Mouse (Mus musculus) G1E-ER4 (cell line): ENCODE results near the gene Coq8b. TPM values are rescaled to one million over a fixed set of nuclear protein-coding genes. Genes with fewer than 3 reads are reported as not detected.

Experiments
- GATA1 ChIP-seq: IDR thresholded peaks from one replicate; pipeline ENCODE4 v1.8.0; 2012; ENCODE audit warnings: low read length, inconsistent platforms
- polyA plus RNA-seq: library from polyadenylated mRNA; stranded (reverse); fragments of >175 nt; gene quantifications from 2 replicates; pipeline ENCODE4 v1.2.3, GENCODE M21; 2012

The Coq8b gene
- polyA plus RNA-seq, 1 experiment: 74.5 TPM

DNA sequence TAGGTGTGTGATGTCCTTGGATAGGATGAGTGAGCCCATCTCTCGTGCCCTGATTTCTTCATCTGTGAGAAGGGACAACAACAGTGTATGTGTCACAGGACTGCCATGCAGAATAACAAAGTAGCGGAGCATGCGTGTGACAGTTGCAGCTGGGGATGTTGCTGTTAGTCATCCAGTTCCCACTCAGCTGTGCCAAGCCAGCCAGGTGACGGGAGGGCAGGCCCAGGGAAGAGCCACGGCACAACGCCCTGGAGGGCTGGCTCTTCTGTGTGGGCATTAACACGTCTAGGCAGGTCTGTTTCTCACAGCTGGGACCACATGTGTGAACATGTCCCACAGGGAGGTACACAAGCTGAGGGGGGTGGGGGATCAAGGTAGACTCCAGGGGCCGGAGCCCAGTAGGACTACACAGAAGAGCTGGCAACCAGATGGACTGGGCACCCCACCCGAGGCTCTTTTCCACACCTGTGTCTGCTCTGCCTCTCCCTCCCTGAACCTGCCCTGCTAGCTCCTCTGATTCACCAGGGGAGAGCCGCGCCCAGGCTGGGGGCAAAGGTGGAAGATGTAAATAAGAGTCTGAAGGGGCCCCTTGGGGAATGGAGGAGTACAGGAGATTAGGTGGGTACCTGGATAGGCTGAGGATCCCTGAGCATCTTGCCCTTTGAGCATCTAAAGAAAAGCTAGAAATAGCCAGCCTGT is 7.8 kb upstream of the Coq8b start:
- TF ChIP-seq GATA1: no peak

DNA sequence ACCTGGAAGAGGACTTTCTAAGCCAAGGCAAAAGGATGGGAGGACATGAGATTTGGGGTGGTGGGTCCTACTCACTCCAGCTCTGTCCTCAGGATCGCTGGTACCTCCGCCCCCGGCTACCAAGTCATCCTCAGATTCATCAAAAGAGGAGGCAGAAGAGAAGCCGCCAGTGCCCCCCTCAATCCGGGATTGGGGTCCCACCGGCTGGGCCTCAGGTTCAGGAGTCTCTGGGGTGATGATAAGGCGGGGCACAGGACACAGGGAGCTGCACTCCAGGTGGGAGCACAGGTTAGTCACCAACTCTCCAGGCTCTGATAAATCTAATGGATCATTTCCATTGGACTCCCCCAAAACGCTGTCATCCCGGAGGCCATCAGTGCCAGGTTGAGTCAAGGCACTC is 5.5 kb upstream of the Coq8b start:
- TF ChIP-seq GATA1: no peak

DNA sequence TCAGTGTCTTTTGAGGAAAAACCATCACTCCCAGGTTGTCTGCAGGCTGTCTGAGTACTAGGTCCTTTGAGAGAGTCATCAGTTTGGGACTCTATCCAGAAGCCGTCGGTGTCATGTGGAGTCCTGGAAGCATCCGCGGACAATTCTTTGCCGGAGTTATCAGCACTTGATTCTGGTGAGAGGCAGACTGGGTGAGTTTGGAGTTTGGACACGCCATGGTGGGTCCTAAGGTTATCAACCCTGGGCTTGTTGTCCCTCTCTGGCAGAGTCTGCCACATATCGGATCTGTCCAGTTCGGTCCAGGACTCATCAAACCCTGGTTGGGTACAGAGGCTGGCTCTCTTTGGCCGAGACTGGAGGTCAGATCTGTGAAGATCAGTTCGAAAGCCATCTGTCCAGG is 5.1 kb upstream of the Coq8b start:
- no peak for TF ChIP-seq GATA1

DNA sequence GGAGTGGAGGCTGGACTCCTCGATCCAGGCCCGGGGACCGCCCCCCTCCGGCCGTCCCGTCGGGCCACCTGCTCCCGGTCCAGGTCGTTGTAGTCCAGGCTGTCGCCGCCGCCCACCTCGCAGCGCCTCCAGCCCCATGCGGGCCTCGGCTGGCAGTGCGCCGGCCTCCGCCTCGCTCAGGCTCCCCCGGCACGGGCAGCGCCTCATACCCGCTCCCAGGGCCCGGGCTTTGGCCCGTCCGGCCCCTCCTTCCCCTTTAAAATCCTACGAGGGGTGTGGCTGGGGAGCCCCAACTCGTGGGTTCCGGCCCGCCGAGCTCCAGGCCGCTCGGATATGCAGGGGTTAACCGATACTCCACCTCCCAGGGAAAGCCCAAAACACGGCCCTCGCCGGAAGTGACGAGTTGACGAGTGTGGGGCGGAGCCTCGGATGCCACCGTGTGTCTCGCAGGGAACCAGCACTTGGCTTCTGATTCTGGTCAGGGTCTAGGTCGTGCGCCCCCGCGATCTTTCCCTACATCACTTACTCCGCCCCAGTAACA is 4.5 kb upstream of the Coq8b start, which contains the start of gene Itpkc:
Gene Itpkc (minus strand): TSS at position 381 of the 541 bp plus-strand sequence.
- no peak for TF ChIP-seq GATA1

DNA sequence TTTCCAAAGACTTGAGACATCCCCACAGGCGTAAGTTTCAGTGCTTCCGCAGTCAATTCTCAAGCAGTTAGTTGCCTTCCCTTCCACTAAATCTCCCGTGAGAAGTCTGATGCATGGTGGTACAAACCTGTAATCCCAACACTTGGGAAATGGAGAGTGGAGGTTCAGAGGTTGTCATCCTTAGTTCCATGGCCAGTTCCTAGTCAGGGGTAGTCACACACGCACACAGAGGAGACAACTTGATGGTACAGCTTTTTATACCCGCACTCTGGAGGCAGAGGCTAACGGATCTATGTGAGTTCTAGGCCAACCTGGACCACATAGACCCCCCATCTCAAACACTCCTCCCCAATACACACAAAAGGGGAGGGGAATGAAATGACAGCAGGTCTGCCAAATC is 4.0 kb upstream of the Coq8b start:
- TF ChIP-seq GATA1: no peak

DNA sequence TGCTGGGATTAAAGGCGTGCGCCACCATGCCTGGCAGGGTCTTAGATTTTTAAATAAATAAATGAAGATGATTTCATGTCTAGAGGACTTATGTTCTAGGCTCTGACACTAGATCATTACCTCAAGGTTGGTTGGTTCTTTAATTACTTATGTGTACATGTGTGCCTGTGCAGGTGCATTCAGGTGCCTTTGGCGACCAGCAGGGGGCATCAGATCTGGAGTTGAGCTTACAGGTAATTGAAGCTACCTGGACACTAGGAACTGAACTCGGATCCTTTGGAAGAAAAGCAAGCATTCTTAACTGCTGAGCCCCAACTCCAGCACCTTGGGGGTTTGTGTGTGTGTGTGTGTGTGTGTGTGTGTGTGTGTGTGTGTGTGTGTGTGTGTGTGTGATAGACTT is 2.0 kb upstream of the Coq8b start:
- no peak for TF ChIP-seq GATA1

DNA sequence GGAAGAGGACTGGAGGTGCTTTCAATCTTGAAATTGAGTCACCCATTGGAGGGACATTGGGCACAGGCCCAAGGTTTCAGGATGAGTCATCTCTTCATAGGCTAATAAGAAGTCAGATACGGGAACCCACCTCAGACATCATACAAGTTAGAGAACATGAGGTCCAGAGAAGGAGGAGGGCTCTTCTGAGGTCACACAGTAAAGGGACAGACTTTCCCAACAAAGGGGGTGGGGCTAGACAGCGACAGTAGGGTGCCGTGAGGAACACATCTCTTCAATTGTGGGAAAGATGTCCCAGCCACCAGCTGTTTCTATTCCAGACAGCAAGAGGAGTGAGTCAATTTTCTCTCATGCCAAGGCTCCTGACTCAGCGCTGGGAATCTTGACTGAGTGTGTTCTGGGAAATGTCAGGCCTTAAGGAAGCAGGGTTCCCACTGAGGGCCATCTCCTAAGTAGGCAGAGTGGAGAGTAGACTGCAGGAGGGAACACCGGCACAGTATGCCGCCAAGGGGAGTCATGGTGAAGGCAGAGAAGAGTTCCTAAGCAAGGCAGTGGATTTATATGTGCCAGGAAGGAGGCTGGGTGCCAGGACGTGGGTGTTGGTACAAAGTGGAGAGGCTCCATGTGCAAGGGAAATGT is 1.0 kb upstream of the Coq8b start:
- TF ChIP-seq GATA1: no peak

DNA sequence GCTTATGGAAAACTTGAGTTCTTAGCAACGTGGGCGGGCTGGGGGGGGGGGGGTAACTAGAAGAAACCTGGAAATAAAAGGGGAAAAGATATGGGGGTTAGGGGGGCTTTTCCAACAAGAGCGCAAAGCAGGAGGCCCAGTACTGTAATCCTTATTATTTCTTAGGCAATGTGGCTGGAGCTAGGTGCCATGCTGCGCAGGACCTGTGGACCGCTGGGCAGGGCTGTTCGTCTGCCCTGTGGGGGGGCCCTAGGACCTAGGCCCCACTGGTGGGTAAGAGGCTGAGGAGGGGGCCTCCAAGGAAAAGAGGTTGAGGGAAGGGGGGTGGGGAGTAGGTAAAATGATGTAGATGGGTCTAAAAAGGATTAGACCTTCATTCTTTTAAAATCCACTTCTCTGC is 477 bp downstream of the Coq8b start:
- TF ChIP-seq GATA1: no peak

DNA sequence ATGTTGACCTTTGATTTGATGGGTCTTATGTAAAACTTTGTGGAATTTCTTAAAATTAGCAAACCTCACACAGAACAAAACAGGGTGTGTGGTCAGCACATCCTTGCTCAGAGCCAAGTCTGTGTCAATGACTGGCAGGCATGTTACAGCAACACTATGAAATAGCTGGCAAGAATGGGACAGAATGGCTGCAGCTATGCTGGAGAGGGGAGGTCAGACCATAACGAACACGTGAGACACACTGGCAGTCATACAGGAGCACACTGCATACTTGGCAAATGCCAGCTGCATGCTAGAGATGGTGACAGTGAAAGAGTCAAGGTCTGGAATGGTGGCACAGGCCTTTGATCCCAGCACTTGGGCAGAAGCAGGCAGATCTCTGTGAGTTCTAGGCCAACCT is 2.9 kb downstream of the Coq8b start:
- no peak for TF ChIP-seq GATA1

DNA sequence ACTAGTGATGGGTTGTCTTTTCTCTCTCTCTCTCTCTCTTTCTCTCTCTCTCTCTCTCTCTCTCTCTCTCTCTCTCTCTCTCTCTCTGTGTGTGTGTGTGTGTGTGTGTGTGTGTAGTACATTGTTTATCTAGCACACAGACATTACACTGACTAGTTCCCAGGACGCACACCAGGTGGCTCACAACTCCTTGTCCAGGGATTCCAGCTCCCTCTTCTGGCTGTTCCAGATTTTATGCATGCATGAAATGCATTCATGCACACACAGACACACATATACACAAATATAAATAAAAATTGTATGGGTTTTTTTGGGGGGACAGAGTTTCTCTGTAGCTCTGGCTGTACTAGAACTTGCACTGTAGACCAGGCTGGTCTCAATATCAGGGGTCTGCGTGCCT is 4.7 kb downstream of the Coq8b start:
- no peak for TF ChIP-seq GATA1

DNA sequence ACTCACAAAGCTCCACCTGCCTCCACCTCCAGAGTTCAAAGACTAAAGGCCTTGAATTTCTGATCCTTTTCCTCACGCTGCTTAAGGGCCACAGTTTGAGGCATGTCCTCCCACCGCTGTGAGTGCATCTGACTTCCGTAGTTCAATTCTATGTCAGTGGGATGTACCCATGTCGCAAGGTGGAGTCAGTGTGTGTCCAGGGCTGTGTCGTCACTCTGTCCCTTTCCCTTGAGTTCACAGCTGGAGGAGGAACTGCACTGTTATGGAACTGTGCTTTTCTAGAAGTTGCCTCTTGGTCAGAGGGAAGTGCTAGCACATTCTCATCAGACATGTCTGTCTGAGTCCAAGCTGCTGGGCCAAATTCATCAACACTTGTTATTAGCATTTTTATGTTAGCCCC is 5.7 kb downstream of the Coq8b start:
- TF ChIP-seq GATA1: no peak

DNA sequence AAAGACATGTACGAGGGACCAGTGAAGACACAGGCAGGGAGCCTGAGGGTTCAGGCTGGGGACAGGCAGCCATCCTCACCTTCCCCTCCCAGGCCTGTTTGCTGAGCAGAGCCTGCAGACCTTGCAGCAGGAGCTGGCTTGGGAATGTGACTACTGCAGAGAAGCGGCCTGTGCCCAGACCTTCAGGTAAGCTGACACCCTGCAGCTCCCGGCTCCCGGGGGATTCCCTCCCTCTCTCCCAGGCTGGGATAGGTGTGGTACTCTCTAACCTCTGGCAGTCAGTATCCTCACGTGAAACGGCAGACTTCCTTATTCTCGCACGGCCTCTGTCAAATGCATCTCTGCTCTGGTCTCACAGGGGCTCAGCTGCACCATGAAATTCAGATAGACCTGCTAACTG is 10.4 kb downstream of the Coq8b start:
- TF ChIP-seq GATA1: no peak

DNA sequence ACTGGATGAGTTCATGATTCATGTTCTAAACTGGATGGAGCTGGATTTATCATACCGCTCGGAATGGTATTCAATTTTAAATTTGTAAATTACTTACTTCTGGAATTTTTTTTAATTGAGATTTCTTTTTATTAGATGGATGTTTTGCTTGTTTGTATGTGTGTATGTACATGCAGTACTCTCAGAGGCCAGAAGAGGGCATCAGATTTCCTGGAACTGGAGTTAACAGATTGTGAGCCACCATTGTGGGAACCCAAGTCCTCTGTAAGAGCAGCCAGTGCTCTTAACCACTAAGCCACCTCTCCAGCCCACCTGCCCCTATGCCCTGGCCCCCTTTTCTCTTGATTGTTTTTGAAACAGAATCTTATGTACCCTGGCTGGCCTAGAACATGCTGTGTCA is 16.3 kb downstream of the Coq8b start:
- no peak for TF ChIP-seq GATA1

DNA sequence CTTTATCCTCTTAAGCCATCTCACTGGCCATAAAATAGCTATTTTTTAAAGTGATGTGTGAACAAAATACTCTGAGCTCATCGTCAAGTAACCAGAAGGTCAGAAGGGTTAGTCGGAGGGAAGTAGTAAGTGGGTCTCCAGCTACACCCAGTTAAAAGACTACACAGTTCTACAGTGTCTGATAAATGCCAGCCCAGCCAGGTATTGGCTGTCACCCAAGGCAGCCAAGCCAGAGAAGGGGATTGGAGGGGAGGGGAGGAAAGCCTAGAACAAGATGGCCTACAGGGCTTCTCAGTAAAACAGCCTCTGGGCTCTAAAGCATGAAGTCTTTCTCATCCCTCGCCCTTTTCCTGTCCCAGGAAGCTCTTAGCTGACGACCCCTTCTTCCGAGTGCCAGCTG is 17.1 kb downstream of the Coq8b start:
- no peak for TF ChIP-seq GATA1

DNA sequence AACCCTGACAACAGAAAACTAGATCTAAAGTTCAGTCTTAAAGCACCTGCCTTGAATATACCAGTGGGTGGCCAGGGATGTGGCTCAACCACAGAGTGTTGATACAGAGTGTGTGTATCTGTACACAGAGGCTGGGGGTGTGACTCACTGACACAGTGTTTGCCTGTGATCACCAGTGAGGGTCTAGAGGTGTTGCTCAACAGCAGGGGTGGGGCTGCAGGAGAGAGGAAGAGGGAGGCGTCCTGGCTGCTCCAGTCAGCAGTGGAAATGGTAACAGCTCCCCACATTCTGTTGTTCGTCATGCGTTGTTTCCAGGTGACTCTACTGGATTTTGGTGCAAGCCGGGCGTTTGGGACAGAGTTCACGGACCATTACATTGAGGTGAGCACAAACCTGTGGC is 19.1 kb downstream of the Coq8b start:
- TF ChIP-seq GATA1: no peak

DNA sequence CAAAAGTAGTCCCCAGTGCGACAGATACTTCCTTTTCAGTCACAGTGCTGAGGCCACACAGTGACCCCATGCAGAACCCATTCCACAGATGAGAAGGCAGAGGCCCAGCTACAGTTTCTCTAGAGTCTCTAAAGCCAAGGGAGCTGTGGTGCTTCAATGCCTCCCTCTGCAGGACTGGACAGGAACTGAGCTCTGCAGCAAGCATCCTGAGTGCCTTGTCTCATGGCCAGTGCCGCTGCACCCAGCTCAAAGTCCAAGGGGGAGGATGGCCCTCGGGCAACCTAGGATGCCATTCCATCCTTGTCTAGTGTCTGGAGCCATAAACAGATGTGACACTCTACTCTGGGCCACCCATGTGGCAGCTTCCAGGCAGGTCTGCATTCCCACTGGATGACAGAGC is 22.9 kb downstream of the Coq8b start:
- TF ChIP-seq GATA1: no peak
